Comparison of ENCODE assay signal across 8 mouse cellular contexts in the genomic region with DNA sequence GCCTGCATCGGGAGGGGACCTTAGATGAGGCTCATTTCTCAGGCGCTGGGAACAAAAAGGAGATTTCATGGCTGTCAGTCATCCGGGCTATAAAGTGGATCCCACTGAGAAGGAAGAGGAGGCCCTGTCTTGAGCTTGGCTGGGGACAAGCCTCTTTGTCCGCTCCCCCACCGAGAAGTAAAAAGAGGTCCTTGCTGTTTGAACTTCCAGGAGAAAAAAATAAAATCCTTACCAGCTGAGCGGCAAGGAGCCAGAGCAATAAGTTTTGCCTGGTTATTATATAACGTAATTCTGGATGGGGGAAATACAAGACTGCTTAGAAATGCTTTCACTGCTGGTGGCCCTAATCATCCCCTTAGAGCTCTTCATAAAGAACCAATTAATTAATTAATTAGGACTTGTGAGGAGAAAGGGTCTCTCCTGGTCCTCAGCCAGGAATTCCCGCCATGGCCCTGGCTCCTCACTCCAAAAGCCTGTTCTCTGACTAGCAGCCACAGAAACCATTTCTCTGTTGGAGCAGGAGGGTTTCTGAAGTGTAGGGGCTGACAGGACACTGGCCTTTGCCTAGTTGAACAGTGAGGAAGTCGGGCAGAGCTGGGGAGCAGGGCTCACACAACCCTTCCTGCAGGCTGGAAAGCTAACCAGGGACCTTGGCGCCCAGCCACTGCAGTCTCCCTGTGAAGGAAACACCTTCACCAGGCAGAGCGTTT.
DNase-seq lines count a peak whose midpoint lies in the region; ATAC-seq and TF ChIP-seq lines count a peak whose summit lies in the region.

No protein-coding gene starts in this region.

- H3K27me3 ChIP-seq in forebrain, embryonic 11.5 days (ENCODE audit: control insufficient read depth, insufficient read depth, low read length): peaks cover 20% of the 10 kb centered on the region
- no peaks in the 10 kb centered on the region for H3K27me3 ChIP-seq in intestine, embryonic 15.5 days (replicated peaks)
- H3K27me3 ChIP-seq in liver, postnatal 0 days (ENCODE audit: insufficient read depth, low read length): no peaks in the 10 kb centered on the region

- no peak overlapping the region for H3K9ac ChIP-seq in forebrain, embryonic 11.5 days (ENCODE audit: low read length)
- no peak overlapping the region for H3K9ac ChIP-seq in intestine, embryonic 15.5 days
- no peak overlapping the region for H3K9ac ChIP-seq in liver, postnatal 0 days (replicated peaks)

- H3K9me3 ChIP-seq in forebrain, embryonic 11.5 days (ENCODE audit: control insufficient read depth, low read length): no peaks in the 10 kb centered on the region
- H3K9me3 ChIP-seq in intestine, embryonic 15.5 days: no peaks in the 10 kb centered on the region
- no peaks in the 10 kb centered on the region for H3K9me3 ChIP-seq in liver, postnatal 0 days (ENCODE audit: low read length)

- intact Hi-C loops in heart, postnatal 14 days (cut with DNase I): no loop called here

- TF ChIP-seq CTCF in liver, postnatal 0 days (IDR thresholded peaks at IDR 0.05; ENCODE audit: low read depth): no peak

- WGBS in forebrain, embryonic 11.5 days: 7% methylated on average over 11 of the region's 11 CpGs
- 40% methylated on average over 11 of the region's 11 CpGs for WGBS in intestine, embryonic 15.5 days
- 53% methylated on average over 11 of the region's 11 CpGs for WGBS in liver, postnatal 0 days (ENCODE audit: insufficient replicate concordance)

- no peak overlapping the region for H3K4me3 ChIP-seq in forebrain, embryonic 11.5 days (ENCODE audit: low read depth, low read length)
- H3K4me3 ChIP-seq in intestine, embryonic 15.5 days (replicated peaks): no peak overlapping the region
- no peak overlapping the region for H3K4me3 ChIP-seq in liver, postnatal 0 days (ENCODE audit: low read depth, low read length)

- H3K27ac ChIP-seq in forebrain, embryonic 11.5 days (ENCODE audit: low read depth, low read length): no peak overlapping the region
- H3K27ac ChIP-seq in intestine, embryonic 15.5 days: no peak overlapping the region
- no peak overlapping the region for H3K27ac ChIP-seq in liver, postnatal 0 days (ENCODE audit: low read depth)

- H3K4me1 ChIP-seq in forebrain, embryonic 11.5 days (replicated peaks; ENCODE audit: control insufficient read depth, insufficient read depth, low read length): peaks cover 6% of the 10 kb centered on the region; the same call in 1 of the 2 replicates
- 0 out of 2 replicates have a peak, but pooled peaks cover 3% of the 10 kb centered on the region for H3K4me1 ChIP-seq in intestine, embryonic 15.5 days (replicated peaks)
- no peaks in the 10 kb centered on the region for H3K4me1 ChIP-seq in liver, postnatal 0 days (ENCODE audit: insufficient read depth)

- H3K36me3 ChIP-seq in forebrain, embryonic 11.5 days (ENCODE audit: control insufficient read depth, insufficient read depth, low read length): no peaks in the 10 kb centered on the region
- no peaks in the 10 kb centered on the region for H3K36me3 ChIP-seq in intestine, embryonic 15.5 days
- no peaks in the 10 kb centered on the region for H3K36me3 ChIP-seq in liver, postnatal 0 days (replicated peaks; ENCODE audit: insufficient read depth, low read length)

- DNase-seq in heart, postnatal 14 days: peak; percentile 31 to 37
- no peak for DNase-seq in heart, adult 11 months
- peak; percentile 77 for DNase-seq in cerebellum, adult 11 months
- peak; percentile 65 for DNase-seq in forebrain, embryonic 11.5 days (ENCODE audit: low spot score)
- peak; percentile 81 for DNase-seq in mesoderm, embryonic 11.5 days (ENCODE audit: low read depth, low spot score)
- DNase-seq in ovary, postnatal 36 days (ENCODE audit: low spot score): no peak
- DNase-seq in liver, postnatal 0 days: no peak

- peak; percentile 60 for ATAC-seq in forebrain, embryonic 11.5 days (replicated peaks; ENCODE audit: low FRiP score)
- ATAC-seq in intestine, embryonic 15.5 days: no peak
- ATAC-seq in liver, postnatal 0 days: no peak

- H3K4me2 ChIP-seq in forebrain, embryonic 11.5 days (ENCODE audit: low read depth, low read length, severe bottlenecking): no peak overlapping the region
- no peak overlapping the region for H3K4me2 ChIP-seq in intestine, embryonic 15.5 days (replicated peaks)
- no peak overlapping the region for H3K4me2 ChIP-seq in liver, postnatal 0 days (ENCODE audit: low read depth, low read length)

- no peak for TF ChIP-seq EP300 in liver, postnatal 0 days (IDR thresholded peaks at IDR 0.05; ENCODE audit: low read depth)

Comparison
In these comparisons a context has a peak if more than half of its experiments do, and no peak if none do; other contexts are left out.
1. DNase-seq: peak in heart, postnatal 14 days (2 of 2), cerebellum, adult 11 months (single experiment), forebrain, embryonic 11.5 days (single experiment) and mesoderm, embryonic 11.5 days (single experiment); none in heart, adult 11 months (single experiment), ovary, postnatal 36 days (single experiment) and liver, postnatal 0 days (single experiment).